Mouse (Mus musculus): ENCODE measurements at regions not wholly inside any gene's neighbourhood (a gene's known extent, or its start where the extent isn't known, plus 50 kb on each side); places are given as distances from the start of the nearest gene placed in this dataset.

- ATAC-seq (ENCODE audit: low FRiP score, low read depth): no peak
- Histone ChIP-seq H3K4me2 (replicated peaks) (no peak overlapping the region), H3K9ac (no peak overlapping the region), H3K4me3 (no peak overlapping the region), H3K27ac (no peak overlapping the region), H3K9me3 (no peaks in the 10 kb centered on the region), H3K36me3 (no peaks in the 10 kb centered on the region), H3K4me1 (no peaks in the 10 kb centered on the region), H3K27me3 (no peaks in the 10 kb centered on the region)
- 83% methylated on average over 3 of the region's 3 CpGs for WGBS
Observed at GRCm38 (mm10) chr12:26130011-26130410, 285.0 kb downstream of the Rnf144a start.

- Histone ChIP-seq H3K9me3 (no peaks in the 10 kb centered on the region), H3K27ac (no peak overlapping the region), H3K4me1 (no peaks in the 10 kb centered on the region), H3K36me3 (no peaks in the 10 kb centered on the region), H3K27me3 (no peaks in the 10 kb centered on the region), H3K4me3 (no peak overlapping the region), H3K9ac (no peak overlapping the region), H3K4me2 (replicated peaks) (no peak overlapping the region)
- ATAC-seq (ENCODE audit: low FRiP score, low read depth): no peak
- 64% methylated on average over 4 of the region's 4 CpGs for WGBS
Observed at GRCm38 (mm10) chr12:26129511-26129910, 285.5 kb downstream of the Rnf144a start.

GRCm38 (mm10) chr12:26128851-26129250 lies 286.2 kb downstream of the Rnf144a start:
- H3K36me3 ChIP-seq: no peaks in the 10 kb centered on the region
- no peak for ATAC-seq (ENCODE audit: low FRiP score, low read depth)
- no peak overlapping the region for H3K4me3 ChIP-seq
- no peak overlapping the region for H3K27ac ChIP-seq
- H3K4me2 ChIP-seq (replicated peaks): no peak overlapping the region
- H3K4me1 ChIP-seq: no peaks in the 10 kb centered on the region
- H3K9ac ChIP-seq: no peak overlapping the region
- H3K27me3 ChIP-seq: no peaks in the 10 kb centered on the region
- no peaks in the 10 kb centered on the region for H3K9me3 ChIP-seq

DNA sequence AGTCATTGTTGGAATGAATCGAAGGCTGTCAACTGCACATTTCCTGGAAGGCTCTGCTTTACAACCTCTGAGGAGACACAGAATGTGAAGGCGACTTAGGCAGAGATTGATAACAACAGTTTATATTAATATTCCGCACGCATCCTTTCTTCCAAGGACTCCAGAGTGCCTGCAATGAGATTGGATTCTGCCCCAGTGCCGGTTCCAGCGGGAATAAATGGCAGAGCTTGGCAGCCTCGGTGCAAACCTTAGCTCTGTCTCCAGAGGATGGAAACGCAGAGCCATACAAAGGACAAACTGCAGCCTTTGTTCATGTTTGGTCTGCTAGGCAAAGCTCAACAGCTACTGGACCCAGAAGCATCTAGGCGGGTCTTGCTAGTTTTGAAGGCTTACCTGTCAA lies 288.8 kb downstream of the Rnf144a start:
- no peaks in the 10 kb centered on the region for H3K27me3 ChIP-seq
- H3K36me3 ChIP-seq: no peaks in the 10 kb centered on the region
- no peaks in the 10 kb centered on the region for H3K4me1 ChIP-seq
- no peak overlapping the region for H3K9ac ChIP-seq
- H3K4me2 ChIP-seq (replicated peaks): no peak overlapping the region
- ATAC-seq (ENCODE audit: low FRiP score, low read depth): no peak
- WGBS: 87% methylated on average over 9 of the region's 9 CpGs
- H3K27ac ChIP-seq: no peak overlapping the region
- no peaks in the 10 kb centered on the region for H3K9me3 ChIP-seq
- no peak overlapping the region for H3K4me3 ChIP-seq

DNA sequence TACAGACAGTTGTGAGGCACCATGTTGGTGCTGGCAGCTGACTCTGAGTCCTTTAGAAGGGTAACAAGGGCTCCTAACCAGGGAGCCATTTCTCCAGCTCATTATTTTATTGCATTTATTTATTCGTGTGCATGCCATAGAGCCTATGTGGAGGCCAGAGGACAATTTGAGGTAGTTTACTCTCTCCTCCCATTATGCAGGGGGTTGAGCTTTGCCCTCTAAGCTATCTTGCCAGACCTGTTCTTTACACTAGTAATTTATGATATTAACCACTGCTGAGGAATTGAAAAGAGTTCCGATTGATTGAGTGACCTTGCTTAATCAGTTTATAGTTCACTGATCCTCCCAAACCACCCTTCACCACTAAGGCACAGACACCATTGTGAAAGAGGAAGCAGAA lies 290.8 kb downstream of the Rnf144a start:
- Histone ChIP-seq H3K27ac (no peak overlapping the region), H3K9ac (no peak overlapping the region), H3K36me3 (no peaks in the 10 kb centered on the region), H3K4me2 (replicated peaks) (no peak overlapping the region), H3K27me3 (no peaks in the 10 kb centered on the region), H3K4me3 (no peak overlapping the region), H3K9me3 (no peaks in the 10 kb centered on the region), H3K4me1 (no peaks in the 10 kb centered on the region)
- ATAC-seq (ENCODE audit: low FRiP score, low read depth): no peak
- 81% methylated on average over 2 of the region's 2 CpGs for WGBS

DNA sequence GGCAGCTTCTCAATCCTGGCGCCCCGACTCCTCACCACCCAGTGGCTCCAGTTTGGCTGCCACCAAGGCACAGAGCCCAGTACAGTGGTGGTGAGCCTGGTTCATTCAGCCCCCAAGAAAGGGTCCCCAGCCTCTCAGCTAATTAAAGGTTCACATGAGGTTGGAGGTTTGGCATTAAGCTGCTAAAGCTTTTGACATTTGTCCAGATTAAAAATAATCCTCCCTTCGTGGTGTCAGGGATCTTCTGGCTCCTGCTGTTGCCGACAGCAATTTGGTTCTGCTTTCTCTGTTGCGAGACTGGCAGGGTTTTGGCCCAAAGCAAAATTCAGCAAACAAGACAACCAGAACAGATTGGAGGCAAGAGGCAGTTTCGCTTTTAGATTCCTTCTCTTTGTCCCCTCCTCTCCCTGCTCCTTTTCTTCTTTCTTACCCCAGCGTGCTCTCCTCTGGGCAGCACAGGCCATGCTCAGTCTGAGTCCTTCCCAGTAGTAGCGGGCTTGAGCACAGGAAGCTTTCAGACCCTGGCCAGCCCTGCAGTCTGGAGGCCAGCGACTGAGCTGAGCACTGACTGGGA lies 299.6 kb downstream of the Rnf144a start:
- H3K27ac ChIP-seq: no peak overlapping the region
- H3K4me1 ChIP-seq: peaks cover 7% of the 10 kb centered on the region
- ATAC-seq (ENCODE audit: low FRiP score, low read depth): no peak
- peaks cover 4% of the 10 kb centered on the region; the same call in 1 of the 2 replicates for H3K9me3 ChIP-seq
- H3K36me3 ChIP-seq: no peaks in the 10 kb centered on the region
- H3K27me3 ChIP-seq: no peaks in the 10 kb centered on the region
- 65% methylated on average over 9 of the region's 9 CpGs for WGBS
- H3K4me3 ChIP-seq: no peak overlapping the region
- no peak overlapping the region for H3K9ac ChIP-seq
- no peak overlapping the region for H3K4me2 ChIP-seq (replicated peaks)

- no peak overlapping the region for H3K4me2 ChIP-seq (replicated peaks)
- no peak overlapping the region for H3K9ac ChIP-seq
- H3K27me3 ChIP-seq: no peaks in the 10 kb centered on the region
- no peak for ATAC-seq (ENCODE audit: low FRiP score, low read depth)
- H3K4me1 ChIP-seq: peaks cover 7% of the 10 kb centered on the region
- H3K4me3 ChIP-seq: no peak overlapping the region
- no peaks in the 10 kb centered on the region for H3K36me3 ChIP-seq
- H3K27ac ChIP-seq: no peak overlapping the region
- WGBS: 67% methylated on average over 8 of the region's 8 CpGs
- H3K9me3 ChIP-seq: peaks cover 4% of the 10 kb centered on the region; the same call in 1 of the 2 replicates
Observed at GRCm38 (mm10) chr12:26112166-26113019, 302.7 kb downstream of the Rnf144a start.

GRCm38 (mm10) chr12:26109866-26110265 lies 305.2 kb downstream of the Rnf144a start:
- 87% methylated on average over 6 of the region's 6 CpGs for WGBS
- H3K9ac ChIP-seq: no peak overlapping the region
- peaks cover 7% of the 10 kb centered on the region for H3K4me1 ChIP-seq
- H3K4me2 ChIP-seq (replicated peaks): no peak overlapping the region
- no peaks in the 10 kb centered on the region for H3K36me3 ChIP-seq
- H3K27me3 ChIP-seq: no peaks in the 10 kb centered on the region
- no peak overlapping the region for H3K4me3 ChIP-seq
- ATAC-seq (ENCODE audit: low FRiP score, low read depth): no peak
- no peak overlapping the region for H3K27ac ChIP-seq
- no peaks in the 10 kb centered on the region for H3K9me3 ChIP-seq

DNA sequence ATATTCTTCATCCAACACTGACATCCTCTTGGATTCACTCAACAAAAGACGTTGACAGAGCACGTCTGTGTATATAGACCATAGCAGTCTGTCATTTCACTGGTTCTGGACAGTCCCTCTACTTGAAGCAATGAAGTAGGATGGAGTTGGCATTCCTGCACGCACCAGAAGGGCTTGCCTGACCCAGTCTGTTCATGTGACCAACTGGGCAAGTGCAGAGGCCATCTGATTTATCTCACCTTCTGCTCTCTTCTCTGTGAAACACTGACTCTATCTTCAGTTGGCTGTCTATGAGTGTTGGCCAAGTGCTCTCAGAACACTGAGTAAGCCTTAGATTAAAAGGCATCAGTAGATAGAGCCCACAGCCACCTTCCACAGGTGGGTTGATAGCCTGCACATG lies 310.7 kb downstream of the Rnf144a start:
- Histone ChIP-seq H3K9ac (no peak overlapping the region), H3K27ac (no peak overlapping the region), H3K9me3 (no peaks in the 10 kb centered on the region), H3K36me3 (no peaks in the 10 kb centered on the region), H3K27me3 (no peaks in the 10 kb centered on the region), H3K4me1 (no peaks in the 10 kb centered on the region), H3K4me2 (replicated peaks) (no peak overlapping the region), H3K4me3 (no peak overlapping the region)
- ATAC-seq (ENCODE audit: low FRiP score, low read depth): no peak
- 89% methylated on average over 3 of the region's 3 CpGs for WGBS

GRCm38 (mm10) chr12:26102384-26102783 lies 312.7 kb downstream of the Rnf144a start:
- Histone ChIP-seq H3K9me3 (no peaks in the 10 kb centered on the region), H3K4me2 (replicated peaks) (no peak overlapping the region), H3K36me3 (no peaks in the 10 kb centered on the region), H3K4me1 (no peaks in the 10 kb centered on the region), H3K27ac (no peak overlapping the region), H3K27me3 (no peaks in the 10 kb centered on the region), H3K9ac (no peak overlapping the region), H3K4me3 (no peak overlapping the region)
- no peak for ATAC-seq (ENCODE audit: low FRiP score, low read depth)
- WGBS: 78% methylated on average over 4 of the region's 4 CpGs

- ATAC-seq (ENCODE audit: low FRiP score, low read depth): no peak
- H3K4me3 ChIP-seq: no peak overlapping the region
- H3K36me3 ChIP-seq: no peaks in the 10 kb centered on the region
- H3K4me1 ChIP-seq: no peaks in the 10 kb centered on the region
- no peaks in the 10 kb centered on the region for H3K27me3 ChIP-seq
- H3K27ac ChIP-seq: no peak overlapping the region
- H3K9ac ChIP-seq: no peak overlapping the region
- H3K9me3 ChIP-seq: no peaks in the 10 kb centered on the region
- WGBS: 88% methylated on average over 2 of the region's 2 CpGs
- H3K4me2 ChIP-seq (replicated peaks): no peak overlapping the region
Observed at GRCm38 (mm10) chr12:26100140-26100539, 314.9 kb downstream of the Rnf144a start.

GRCm38 (mm10) chr12:26099176-26099575 lies 315.9 kb downstream of the Rnf144a start:
- Histone ChIP-seq H3K9me3 (no peaks in the 10 kb centered on the region), H3K4me2 (replicated peaks) (no peak overlapping the region), H3K4me1 (no peaks in the 10 kb centered on the region), H3K27me3 (no peaks in the 10 kb centered on the region), H3K4me3 (no peak overlapping the region), H3K27ac (no peak overlapping the region), H3K36me3 (no peaks in the 10 kb centered on the region), H3K9ac (no peak overlapping the region)
- 83% methylated on average over 5 of the region's 5 CpGs for WGBS
- ATAC-seq (ENCODE audit: low FRiP score, low read depth): no peak

- 63% methylated on average over 5 of the region's 5 CpGs for WGBS
- no peak for ATAC-seq (ENCODE audit: low FRiP score, low read depth)
- H3K27ac ChIP-seq: no peak overlapping the region
- H3K4me2 ChIP-seq (replicated peaks): no peak overlapping the region
- H3K9me3 ChIP-seq: no peaks in the 10 kb centered on the region
- no peaks in the 10 kb centered on the region for H3K36me3 ChIP-seq
- no peaks in the 10 kb centered on the region for H3K27me3 ChIP-seq
- H3K4me1 ChIP-seq: no peaks in the 10 kb centered on the region
- no peak overlapping the region for H3K4me3 ChIP-seq
- no peak overlapping the region for H3K9ac ChIP-seq
Observed at GRCm38 (mm10) chr12:26092311-26092710, 322.7 kb downstream of the Rnf144a start.
